Mouse (Mus musculus) cerebellum, adult 11-12 months (tissue): ENCODE measurements around the gene Dip2c.

Source experiments
- DNase-seq: peaks from one replicate; pipeline ENCODE4 v3.0.0; 2022

Gene Dip2c

GRCm38 (mm10) chr13:9684153-9684923 is 408.0 kb downstream of the Dip2c start:
- DNase-seq: peak; percentile 72

GRCm38 (mm10) chr13:9686261-9686660 is 409.9 kb downstream of the Dip2c start:
- peak; percentile 34 for DNase-seq

GRCm38 (mm10) chr13:9686765-9687164 is 410.4 kb downstream of the Dip2c start:
- DNase-seq: peak; percentile 74

GRCm38 (mm10) chr13:9689366-9689765 is 413.0 kb downstream of the Dip2c start:
- DNase-seq: no peak

- no peak for DNase-seq
Observed at GRCm38 (mm10) chr13:9692876-9693275, 416.5 kb downstream of the Dip2c start.

GRCm38 (mm10) chr13:9694651-9695050 is 418.3 kb downstream of the Dip2c start:
- DNase-seq: no peak

- no peak for DNase-seq
Observed at GRCm38 (mm10) chr13:9695403-9695802, 419.1 kb downstream of the Dip2c start.

GRCm38 (mm10) chr13:9695809-9696208 is 419.5 kb downstream of the Dip2c start:
- DNase-seq: no peak

- DNase-seq: no peak
Observed at GRCm38 (mm10) chr13:9697340-9697739, 421.0 kb downstream of the Dip2c start.

GRCm38 (mm10) chr13:9702615-9703235 is 426.4 kb downstream of the Dip2c start:
- no peak for DNase-seq

- no peak for DNase-seq
Observed at GRCm38 (mm10) chr13:9706720-9707119, 430.4 kb downstream of the Dip2c start.

- DNase-seq: no peak
Observed at GRCm38 (mm10) chr13:9708433-9709240, 432.3 kb downstream of the Dip2c start.

GRCm38 (mm10) chr13:9712409-9712808 is 436.1 kb downstream of the Dip2c start:
- DNase-seq: no peak

- no peak for DNase-seq
Observed at GRCm38 (mm10) chr13:9712971-9713370, 436.6 kb downstream of the Dip2c start.

GRCm38 (mm10) chr13:9713462-9714134 is 437.3 kb downstream of the Dip2c start:
- DNase-seq: no peak

- DNase-seq: no peak
Observed at GRCm38 (mm10) chr13:9715224-9715623, 438.9 kb downstream of the Dip2c start.
